In genomic region chr7:109708961-109709382, GRCm38 (mm10) we compare ENCODE assay signal across 8 mouse cellular contexts. TPM values are rescaled to one million over a fixed set of nuclear protein-coding genes. Genes with fewer than 3 reads are reported as not detected.
DNase-seq lines count a peak whose midpoint lies in the region; ATAC-seq and TF ChIP-seq lines count a peak whose summit lies in the region.

No protein-coding gene starts in this region.

- no peak overlapping the region for H3K4me3 ChIP-seq in hindbrain, postnatal 0 days (ENCODE audit: low read length)
- no peak overlapping the region for H3K4me3 ChIP-seq in hindbrain, embryonic 14.5 days (replicated peaks; ENCODE audit: low read length)
- H3K4me3 ChIP-seq in kidney, adult 2 months (ENCODE audit: insufficient read depth, low read depth, low read length): no peak overlapping the region

- no peak for ATAC-seq in hindbrain, postnatal 0 days
- ATAC-seq in hindbrain, embryonic 14.5 days (ENCODE audit: low FRiP score): no peak

- 72% methylated on average over 3 of the region's 3 CpGs for WGBS in hindbrain, postnatal 0 days
- 76% methylated on average over 3 of the region's 3 CpGs for WGBS in hindbrain, embryonic 14.5 days
- 44% methylated on average over 3 of the region's 3 CpGs for WGBS in kidney, adult 2 months

- no peak overlapping the region for H3K4me2 ChIP-seq in hindbrain, postnatal 0 days (ENCODE audit: low read depth, low read length)
- no peak overlapping the region for H3K4me2 ChIP-seq in hindbrain, embryonic 14.5 days (replicated peaks)

- no peak overlapping the region for H3K9ac ChIP-seq in hindbrain, postnatal 0 days (replicated peaks; ENCODE audit: low read length)
- no peak overlapping the region for H3K9ac ChIP-seq in hindbrain, embryonic 14.5 days

- no peaks in the 10 kb centered on the region for H3K27me3 ChIP-seq in hindbrain, postnatal 0 days (ENCODE audit: insufficient read depth, low read length)
- no peaks in the 10 kb centered on the region for H3K27me3 ChIP-seq in hindbrain, embryonic 14.5 days (ENCODE audit: control insufficient read depth, insufficient read depth, low read length)
- H3K27me3 ChIP-seq in kidney, adult 2 months (replicated peaks; ENCODE audit: control insufficient read depth, insufficient read depth, low read length): no peaks in the 10 kb centered on the region

- 0 out of 2 replicates have a peak, but pooled peaks cover 12% of the 10 kb centered on the region for H3K36me3 ChIP-seq in hindbrain, postnatal 0 days (ENCODE audit: insufficient read depth, low read length)
- peaks cover 23% of the 10 kb centered on the region for H3K36me3 ChIP-seq in hindbrain, embryonic 14.5 days (replicated peaks; ENCODE audit: control insufficient read depth, insufficient read depth)
- H3K36me3 ChIP-seq in kidney, adult 2 months (ENCODE audit: control insufficient read depth, insufficient read depth, low read length): no peaks in the 10 kb centered on the region; the same call in 1 of the 2 replicates

- DNase-seq in hindbrain, postnatal 0 days (ENCODE audit: low spot score): peak; percentile 7
- no peak for DNase-seq in hindbrain, embryonic 14.5 days (ENCODE audit: low spot score)
- DNase-seq in gastrocnemius, postnatal 10 days: peak; percentile 44
- DNase-seq in kidney, adult 2 months: peak; percentile 75
- peak; percentile 65 for DNase-seq in mesoderm, embryonic 11.5 days (ENCODE audit: low read depth, low spot score)
- DNase-seq in layer of hippocampus, adult 9-10 months (ENCODE audit: low spot score): no peak
- DNase-seq in cerebellum, adult 11-12 months: no peak
- no peak for DNase-seq in right cerebral cortex, postnatal 14 days

- H3K9me3 ChIP-seq in hindbrain, postnatal 0 days (ENCODE audit: low read length): no peaks in the 10 kb centered on the region
- no peaks in the 10 kb centered on the region for H3K9me3 ChIP-seq in hindbrain, embryonic 14.5 days (ENCODE audit: control insufficient read depth, low read length)

- no peaks in the 10 kb centered on the region for H3K4me1 ChIP-seq in hindbrain, postnatal 0 days (ENCODE audit: insufficient read depth, low read length)
- H3K4me1 ChIP-seq in hindbrain, embryonic 14.5 days (replicated peaks; ENCODE audit: control insufficient read depth, insufficient read depth, low read length): no peaks in the 10 kb centered on the region
- peaks cover 5% of the 10 kb centered on the region; the same call in 1 of the 2 replicates for H3K4me1 ChIP-seq in kidney, adult 2 months (ENCODE audit: control insufficient read depth, insufficient read depth, low read length)

- TF ChIP-seq POLR2A in kidney, adult 2 months (IDR thresholded peaks at IDR 0.05; ENCODE audit: low read depth, low read length): no peak

- H3K27ac ChIP-seq in hindbrain, postnatal 0 days: no peak overlapping the region
- no peak overlapping the region for H3K27ac ChIP-seq in hindbrain, embryonic 14.5 days
- no peak overlapping the region for H3K27ac ChIP-seq in kidney, adult 2 months (ENCODE audit: insufficient read depth, low read depth, low read length)

- TF ChIP-seq CTCF in hindbrain, postnatal 0 days (IDR thresholded peaks at IDR 0.05; ENCODE audit: low read depth): no peak
- no peak for TF ChIP-seq CTCF in kidney, adult 2 months (conservative IDR thresholded peaks at IDR 0.05; ENCODE audit: insufficient read depth, insufficient read length, low read depth, low read length)

RNA-seq across cellular contexts. Expression of gene Akip1, which starts 5.5 kb away (rescaled TPM):
- 1.5 and 9.9 TPM in 2 replicates for total RNA-seq in hindbrain, postnatal 0 days (2014; rRNA removed)
- 15.9 and 16.7 TPM in 2 replicates for polyA plus RNA-seq in hindbrain, postnatal 0 days (2015; fragmentation: Nextera tagmentation; extraction: Ambion mirVana)
- polyA plus RNA-seq in hindbrain, embryonic 14.5 days (2014; fragmentation: Nextera tagmentation; extraction: Ambion mirVana): 12.7 and 13.0 TPM in 2 replicates
- total RNA-seq in gastrocnemius, postnatal 10 days (2021): 10 to 100 TPM in 1 of 2 experiments, 1 to 10 TPM in 1; 9.4 to 11.0 TPM
- 24.7 and 29.8 TPM in 2 replicates for polyA plus RNA-seq in kidney, adult 2 months (2012; rRNA removed)

RNA-seq across cellular contexts. Expression of gene St5, which starts 5.6 kb away (rescaled TPM):
- total RNA-seq in hindbrain, postnatal 0 days (2014; rRNA removed): 29.7 and 34.0 TPM in 2 replicates
- polyA plus RNA-seq in hindbrain, postnatal 0 days (2015; fragmentation: Nextera tagmentation; extraction: Ambion mirVana): 21.0 and 21.2 TPM in 2 replicates
- polyA plus RNA-seq in hindbrain, embryonic 14.5 days (2014; fragmentation: Nextera tagmentation; extraction: Ambion mirVana): 23.4 and 24.0 TPM in 2 replicates
- total RNA-seq in gastrocnemius, postnatal 10 days (2021): 10 to 100 TPM; 22.3 to 32.0 TPM
- polyA plus RNA-seq in kidney, adult 2 months (2012; rRNA removed): 39.5 and 47.6 TPM in 2 replicates

RNA-seq across cellular contexts. Expression of gene BC051019, which starts 14.7 kb away (rescaled TPM):
- 0.68 TPM in 1 of 2 replicates, not detected in the other for total RNA-seq in hindbrain, postnatal 0 days (2014; rRNA removed)
- polyA plus RNA-seq in hindbrain, postnatal 0 days (2015; fragmentation: Nextera tagmentation; extraction: Ambion mirVana): 0.63 and 0.67 TPM in 2 replicates
- 0.70 TPM in 1 of 2 replicates, not detected in the other for polyA plus RNA-seq in hindbrain, embryonic 14.5 days (2014; fragmentation: Nextera tagmentation; extraction: Ambion mirVana)
- total RNA-seq in gastrocnemius, postnatal 10 days (2021): not detected
- 0.08 TPM in 1 of 2 replicates, not detected in the other for polyA plus RNA-seq in kidney, adult 2 months (2012; rRNA removed)

RNA-seq across cellular contexts. Expression of gene Ascl3, which starts 22.6 kb away (rescaled TPM):
- not detected in 2 replicates for total RNA-seq in hindbrain, postnatal 0 days (2014; rRNA removed)
- polyA plus RNA-seq in hindbrain, postnatal 0 days (2015; fragmentation: Nextera tagmentation; extraction: Ambion mirVana): 0.44 TPM in 1 of 2 replicates, not detected in the other
- polyA plus RNA-seq in hindbrain, embryonic 14.5 days (2014; fragmentation: Nextera tagmentation; extraction: Ambion mirVana): not detected in 2 replicates
- not detected for total RNA-seq in gastrocnemius, postnatal 10 days (2021)
- 0.92 and 1.6 TPM in 2 replicates for polyA plus RNA-seq in kidney, adult 2 months (2012; rRNA removed)

RNA-seq across cellular contexts. Expression of gene Tmem9b, which starts 43.7 kb away (rescaled TPM):
- total RNA-seq in hindbrain, postnatal 0 days (2014; rRNA removed): 224 and 308 TPM in 2 replicates
- polyA plus RNA-seq in hindbrain, postnatal 0 days (2015; fragmentation: Nextera tagmentation; extraction: Ambion mirVana): 159 and 163 TPM in 2 replicates
- 149 TPM in 2 replicates for polyA plus RNA-seq in hindbrain, embryonic 14.5 days (2014; fragmentation: Nextera tagmentation; extraction: Ambion mirVana)
- 10 to 100 TPM; 24.7 to 26.9 TPM for total RNA-seq in gastrocnemius, postnatal 10 days (2021)
- 65.8 and 74.5 TPM in 2 replicates for polyA plus RNA-seq in kidney, adult 2 months (2012; rRNA removed)

Comparison
In these comparisons a context has a peak if more than half of its experiments do, and no peak if none do; other contexts are left out.
1. DNase-seq: peak in hindbrain, postnatal 0 days (single experiment), gastrocnemius, postnatal 10 days (single experiment), kidney, adult 2 months (single experiment) and mesoderm, embryonic 11.5 days (single experiment); none in hindbrain, embryonic 14.5 days (single experiment), layer of hippocampus, adult 9-10 months (single experiment), cerebellum, adult 11-12 months (single experiment) and right cerebral cortex, postnatal 14 days (single experiment).